Comparison of ENCODE assay signal across 10 mouse cellular contexts in genomic region chr6:82073011-82073410, GRCm38 (mm10). TPM values are rescaled to one million over a fixed set of nuclear protein-coding genes. Genes with fewer than 3 reads are reported as not detected.
DNase-seq lines count a peak whose midpoint lies in the region; ATAC-seq and TF ChIP-seq lines count a peak whose summit lies in the region.
"Had no signal": no experiment of that assay in that cellular context is flagged by ENCODE, and none has a peak within 500 bp of the region (broad histone marks: within the 10 kb centered on the region; RNA-seq: fewer than 3 reads in every experiment).

No protein-coding gene starts in this region.

- peak; percentile 52 for DNase-seq in right cerebral cortex, adult 18-20 months
- no peak for DNase-seq in right cerebral cortex, postnatal 25 days
- DNase-seq in fibroblast of lung, adult 2 months (ENCODE audit: low read depth) = peak; percentile 66
- DNase-seq in layer of hippocampus, postnatal 36 days = peak; percentile 16 to 44
- DNase-seq in stomach, postnatal 0 days (ENCODE audit: low spot score) = peak; percentile 63
- no peak for DNase-seq in embryo, embryonic 10 days (ENCODE audit: low spot score)
- DNase-seq in MN1 (ENCODE audit: low spot score) = no peak

- no peaks in the 10 kb centered on the region for H3K27me3 ChIP-seq in stomach, postnatal 0 days (ENCODE audit: control insufficient read depth, insufficient read depth, low read length)
- H3K27me3 ChIP-seq: limb, embryonic 13.5 days had no signal

- no peak for TF ChIP-seq EP300 in stomach, postnatal 0 days (optimal IDR thresholded peaks at IDR 0.05)

- H3K4me3 ChIP-seq in stomach, postnatal 0 days (ENCODE audit: low read depth, low read length) = no peak overlapping the region
- H3K4me3 ChIP-seq: limb, embryonic 13.5 days had no signal

- 0 out of 2 replicates have a peak, but pooled peaks cover 2% of the 10 kb centered on the region for H3K36me3 ChIP-seq in stomach, postnatal 0 days (ENCODE audit: control insufficient read depth, insufficient read depth, low read length)

- TF ChIP-seq CTCF in stomach, postnatal 0 days (IDR thresholded peaks at IDR 0.05; ENCODE audit: low read depth) = no peak

- WGBS in stomach, postnatal 0 days = 89% methylated on average over 2 of the region's 2 CpGs

- H3K9me3 ChIP-seq in stomach, postnatal 0 days (ENCODE audit: control insufficient read depth, low read length) = no peaks in the 10 kb centered on the region

- no peak overlapping the region for H3K9ac ChIP-seq in stomach, postnatal 0 days (ENCODE audit: low read length)
- H3K9ac ChIP-seq: limb, embryonic 13.5 days had no signal

- ATAC-seq in stomach, postnatal 0 days (ENCODE audit: low FRiP score, low TSS enrichment) = peak; percentile 84
- ATAC-seq in inflammation-experienced regulatory T-cells, adult 6 months = no peak
- ATAC-seq: forebrain, embryonic 14.5 days had no signal

- no peaks in the 10 kb centered on the region for H3K4me1 ChIP-seq in stomach, postnatal 0 days (replicated peaks; ENCODE audit: control insufficient read depth, insufficient read depth)

- no peak overlapping the region for H3K27ac ChIP-seq in stomach, postnatal 0 days (replicated peaks)
- H3K27ac ChIP-seq: limb, embryonic 13.5 days had no signal

- H3K4me2 ChIP-seq in stomach, postnatal 0 days (replicated peaks; ENCODE audit: low read depth) = no peak overlapping the region
- H3K4me2 ChIP-seq: limb, embryonic 13.5 days had no signal

RNA-seq across cellular contexts. Expression of gene Eva1a, which starts 32.2 kb away (rescaled TPM):
- 10 to 100 TPM; 13.9 to 16.8 TPM for total RNA-seq in layer of hippocampus, postnatal 36 days (2021)
- polyA plus RNA-seq in stomach, postnatal 0 days (2015; fragmentation: Nextera tagmentation; extraction: Ambion mirVana) = 13.5 and 15.4 TPM in 2 replicates
- not detected for polyA plus RNA-seq in inflammation-experienced regulatory T-cells, adult 6 months (2017; shearing (Covaris generic))

Comparison
In these comparisons a context has a peak if more than half of its experiments do, and no peak if none do; other contexts are left out.
1. DNase-seq: peak in right cerebral cortex, adult 18-20 months (single experiment), fibroblast of lung, adult 2 months (single experiment), layer of hippocampus, postnatal 36 days (2 of 2) and stomach, postnatal 0 days (single experiment); none in right cerebral cortex, postnatal 25 days (single experiment), embryo, embryonic 10 days (single experiment) and MN1 (single experiment).
2. RNA of gene Eva1a, which starts 32.2 kb away (polyA plus RNA-seq): 13.5 to 15.4 TPM in stomach, postnatal 0 days; not detected in inflammation-experienced regulatory T-cells, adult 6 months; every median in the first group is over 10 times any median in the second.